Mouse (Mus musculus): ENCODE measurements around the gene Mylip.

Gene Mylip

DNA sequence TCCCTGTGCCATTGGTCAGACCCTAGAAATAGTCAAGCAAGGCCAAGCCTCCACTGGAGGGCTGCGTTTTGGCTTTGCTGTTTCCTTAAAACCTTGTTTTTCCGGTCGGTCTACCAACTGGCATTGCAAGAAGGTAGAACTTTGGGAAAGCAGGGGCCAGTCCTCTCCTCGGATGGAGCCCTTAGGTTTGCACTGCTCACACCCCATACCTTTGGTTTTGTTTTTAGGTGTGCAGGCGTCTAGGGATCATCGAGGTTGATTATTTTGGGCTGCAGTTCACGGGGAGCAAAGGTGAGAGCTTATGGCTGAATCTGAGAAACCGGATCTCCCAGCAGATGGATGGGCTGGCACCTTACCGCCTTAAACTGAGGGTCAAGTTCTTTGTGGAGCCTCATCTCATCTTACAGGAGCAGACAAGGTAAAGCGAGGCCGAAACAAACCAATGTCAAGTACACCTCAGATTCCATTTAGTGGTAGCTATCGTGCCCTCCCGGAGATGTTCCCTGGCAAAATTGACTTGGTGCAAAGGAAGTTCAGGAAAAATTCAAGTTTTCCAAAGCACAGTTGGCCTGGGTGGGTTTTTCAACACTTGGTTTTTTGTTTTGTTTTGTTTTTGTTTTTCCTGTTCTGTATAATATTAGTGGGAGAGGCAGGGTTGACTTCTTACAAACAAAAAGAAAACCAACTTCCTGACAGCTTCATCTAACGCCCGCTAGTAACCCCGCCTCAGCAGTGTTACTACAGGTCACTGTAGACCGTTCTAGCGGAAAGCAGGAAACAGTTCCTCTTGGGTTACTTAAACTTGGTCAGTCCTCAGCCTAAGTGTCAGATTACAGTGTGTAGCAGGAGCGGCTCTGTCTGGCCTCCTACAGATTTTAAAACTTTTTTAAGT, 1.7 kb downstream of the Mylip start:
- no peak for DNase-seq (ENCODE audit: low spot score)

DNA sequence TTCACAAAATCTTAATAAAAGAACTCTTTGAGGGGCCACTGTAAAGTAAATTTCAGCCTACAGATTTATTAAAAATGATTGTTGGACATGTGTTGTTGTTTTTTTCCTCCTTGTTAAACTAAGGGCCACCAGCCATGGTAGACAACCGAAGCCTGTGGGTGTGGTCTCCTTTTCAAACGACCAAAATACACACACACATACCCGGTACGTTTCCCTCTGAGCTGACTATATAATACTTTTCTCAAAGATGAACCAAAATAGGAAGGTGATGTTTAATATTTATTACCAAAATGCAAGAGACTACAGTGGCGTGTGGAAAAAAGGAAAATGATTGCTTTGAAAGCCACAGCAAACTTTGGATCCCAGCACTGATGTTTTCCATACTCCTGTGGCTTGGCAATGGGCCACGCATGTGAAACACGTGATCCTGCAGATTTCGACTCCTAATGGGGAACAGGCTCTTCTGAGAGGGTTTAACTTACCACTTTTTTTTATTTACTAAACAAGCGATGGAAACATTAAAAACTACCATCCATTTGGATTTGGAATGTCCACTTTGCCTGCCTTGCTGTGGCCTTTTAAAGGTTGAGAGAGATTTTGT, 2.4 kb downstream of the Mylip start:
- no peak for DNase-seq (ENCODE audit: low spot score)

DNA sequence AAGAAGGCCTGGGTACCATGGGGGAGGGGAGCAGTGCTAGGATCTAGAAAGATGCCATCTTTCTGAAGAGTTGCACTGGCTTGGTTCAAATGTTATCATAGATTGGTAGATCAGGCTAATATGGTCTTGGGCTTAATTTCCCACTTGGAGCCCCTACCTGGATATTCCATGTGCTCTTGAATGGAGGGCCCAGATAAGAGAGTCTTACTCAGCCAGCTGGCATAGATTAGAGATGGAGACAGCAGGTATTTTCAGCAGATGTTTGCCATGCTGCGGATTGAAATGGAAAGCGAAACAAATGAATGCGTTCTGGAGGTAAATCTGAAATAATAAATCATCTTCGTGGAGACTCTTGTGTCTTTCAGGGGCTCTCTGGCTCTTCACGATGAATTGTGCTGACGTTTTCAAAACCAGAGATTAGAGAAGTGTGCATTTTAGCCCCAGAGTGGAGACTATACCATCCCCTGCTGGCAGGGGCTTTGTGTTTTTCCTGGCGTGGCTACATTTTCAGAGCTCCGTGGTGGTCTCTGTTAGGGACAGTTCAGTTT, 4.8 kb downstream of the Mylip start:
- no peak for DNase-seq (ENCODE audit: low spot score)

DNA sequence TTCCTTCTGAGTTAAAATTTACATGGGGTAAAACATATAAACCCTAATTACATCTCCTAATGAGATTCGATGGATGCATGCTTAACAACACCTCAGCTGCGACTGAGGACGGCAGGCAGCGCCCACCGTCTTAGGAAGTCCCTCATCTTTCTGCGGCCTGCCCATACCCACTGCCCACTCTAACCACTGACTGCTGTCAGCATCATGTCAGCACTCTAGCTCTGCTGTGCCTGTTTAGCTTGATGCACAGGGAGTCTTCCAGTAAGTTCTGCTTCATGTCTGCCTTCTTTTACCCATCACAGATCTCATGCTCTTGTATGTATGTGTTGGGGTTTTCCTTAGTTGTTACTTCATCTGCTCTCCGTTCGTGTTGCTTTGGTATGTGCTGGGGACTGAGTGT, 7.2 kb downstream of the Mylip start:
- no peak for DNase-seq (ENCODE audit: low spot score)

DNA sequence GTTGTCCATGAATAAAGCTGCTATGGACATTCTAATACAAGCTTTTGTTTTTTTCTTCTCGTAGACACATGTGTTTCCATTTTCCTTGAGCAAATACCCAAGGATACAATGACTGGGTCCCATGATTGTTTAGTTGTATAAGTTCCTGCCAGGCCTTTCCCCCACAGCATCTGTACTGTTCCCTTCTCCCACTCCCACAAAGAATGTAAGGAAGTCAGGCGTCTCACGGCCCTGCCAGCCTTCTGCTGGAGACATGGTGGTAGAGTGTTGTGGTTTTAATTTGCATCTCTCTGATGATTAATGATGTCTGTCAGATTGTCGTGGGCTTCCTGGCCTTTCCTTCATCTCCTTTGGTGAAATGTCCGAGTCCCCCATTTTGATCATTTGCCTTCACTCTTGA, 7.7 kb downstream of the Mylip start:
- no peak for DNase-seq (ENCODE audit: low spot score)

DNA sequence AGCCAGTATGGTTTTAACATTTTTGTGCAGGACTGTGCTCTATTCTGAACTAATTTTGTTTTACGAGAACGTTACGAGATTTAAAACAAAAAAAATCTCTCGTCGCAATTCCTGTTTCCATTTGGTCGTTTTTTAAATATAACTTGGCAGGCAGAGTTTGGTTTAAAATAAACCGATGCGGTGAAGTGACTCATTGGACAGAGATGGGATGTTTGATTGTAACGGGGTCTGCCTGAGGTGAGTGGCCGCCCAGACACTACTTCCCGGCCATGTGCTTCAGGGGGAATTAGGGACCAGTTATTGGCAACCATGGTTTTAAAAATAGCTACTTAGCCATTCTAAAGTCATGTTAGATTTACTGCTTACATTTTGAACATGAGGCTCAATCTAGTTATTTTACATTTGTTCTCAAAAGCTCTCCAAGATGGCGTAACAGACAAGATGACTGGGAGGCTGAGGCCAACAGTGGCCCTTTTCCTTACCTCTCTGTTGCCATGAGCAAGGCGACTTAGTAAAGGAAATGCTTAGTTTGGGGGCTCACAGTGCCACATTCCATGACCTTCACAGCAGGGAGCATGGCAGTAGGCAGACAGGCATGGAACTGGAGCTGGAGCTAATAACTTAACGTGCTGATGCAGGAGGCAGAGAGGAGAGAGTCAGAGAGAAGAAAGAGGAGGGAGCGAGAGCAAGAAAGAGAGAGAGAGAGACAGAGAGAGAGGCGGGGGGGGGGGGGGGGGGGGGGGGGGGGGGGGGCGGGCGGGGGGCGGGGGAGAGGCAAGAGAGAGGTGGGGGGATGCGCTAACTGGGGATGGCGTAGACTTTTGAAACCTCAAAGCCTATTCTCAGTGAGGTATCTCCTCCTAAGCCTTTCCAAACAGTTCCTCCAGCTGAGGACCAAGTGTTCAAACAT, 8.6 kb downstream of the Mylip start:
- DNase-seq (ENCODE audit: low spot score) = no peak

DNA sequence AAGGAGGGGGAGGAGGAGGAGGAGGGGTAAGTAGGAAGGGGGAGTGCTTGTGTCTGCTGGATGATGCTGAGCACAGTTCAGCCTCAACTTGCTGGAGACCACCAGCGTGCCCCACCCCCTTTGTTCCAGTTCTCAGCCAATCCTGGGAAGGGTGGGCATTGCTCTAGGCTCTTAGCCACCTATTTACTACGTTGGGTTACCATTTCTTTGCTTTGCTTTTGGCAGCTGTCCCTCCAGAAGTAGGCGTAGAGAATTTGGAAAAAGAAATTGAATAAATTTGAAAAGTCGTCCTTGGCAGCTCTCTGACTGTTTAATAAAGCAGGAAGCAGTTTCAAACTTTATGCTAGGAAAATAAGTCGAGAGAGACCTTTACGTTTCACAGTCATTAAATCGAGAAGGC, 11.2 kb downstream of the Mylip start:
- DNase-seq (ENCODE audit: low spot score) = no peak

DNA sequence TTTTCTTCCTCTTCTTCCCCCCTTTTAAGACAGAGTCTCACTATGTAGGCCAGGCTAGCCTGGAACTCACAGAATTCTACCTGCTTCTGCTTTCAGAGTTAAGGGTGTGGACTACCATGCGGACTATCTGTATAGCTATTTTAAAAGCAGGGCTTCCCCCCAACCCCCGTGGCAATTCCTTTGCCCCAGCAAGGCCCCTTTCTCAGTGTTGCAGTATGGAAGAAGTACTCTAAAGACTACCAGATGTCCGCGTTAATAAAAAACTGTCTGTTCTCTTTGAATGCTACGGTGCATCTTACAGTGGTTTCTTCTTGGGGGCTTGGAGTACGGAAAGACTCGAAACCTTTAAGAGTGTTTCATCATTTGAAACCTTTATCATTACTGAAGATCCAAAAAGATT, 12.3 kb downstream of the Mylip start:
- DNase-seq (ENCODE audit: low spot score) = no peak

DNA sequence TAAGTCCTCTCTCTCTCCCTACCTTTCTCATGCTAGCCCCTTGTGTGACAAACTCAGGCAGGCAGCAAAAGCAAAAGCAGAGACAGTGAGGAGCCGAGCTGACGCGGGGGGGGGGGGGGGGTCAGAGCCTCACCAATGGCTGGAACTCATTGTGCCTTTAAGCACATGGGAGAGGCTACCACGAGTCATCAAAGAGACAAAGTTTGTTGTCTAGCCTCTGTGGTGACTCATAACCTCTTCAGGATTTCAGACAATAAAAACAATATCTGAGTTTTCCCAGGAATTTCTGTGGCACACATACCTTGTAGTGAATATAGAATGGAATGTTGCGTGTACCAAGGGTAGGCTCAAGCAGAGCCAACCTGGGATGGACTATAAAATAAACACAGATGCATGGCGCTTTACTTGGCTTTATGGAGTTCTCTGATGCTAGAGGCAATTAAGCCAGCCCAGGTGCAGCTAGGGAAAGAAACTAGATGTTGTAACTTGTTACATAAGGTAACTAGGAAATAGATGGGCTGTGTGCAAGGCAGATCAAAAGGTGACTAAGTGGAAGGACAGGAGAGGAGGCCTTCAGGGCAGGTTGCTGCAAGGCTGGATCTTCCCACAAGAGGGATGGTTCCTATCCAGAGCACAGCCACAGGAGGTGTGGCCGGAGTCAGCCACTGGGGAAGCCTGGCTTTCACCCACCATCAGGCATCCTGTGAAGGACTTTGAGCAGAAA, 12.9 kb downstream of the Mylip start:
- no peak for DNase-seq (ENCODE audit: low spot score)

DNA sequence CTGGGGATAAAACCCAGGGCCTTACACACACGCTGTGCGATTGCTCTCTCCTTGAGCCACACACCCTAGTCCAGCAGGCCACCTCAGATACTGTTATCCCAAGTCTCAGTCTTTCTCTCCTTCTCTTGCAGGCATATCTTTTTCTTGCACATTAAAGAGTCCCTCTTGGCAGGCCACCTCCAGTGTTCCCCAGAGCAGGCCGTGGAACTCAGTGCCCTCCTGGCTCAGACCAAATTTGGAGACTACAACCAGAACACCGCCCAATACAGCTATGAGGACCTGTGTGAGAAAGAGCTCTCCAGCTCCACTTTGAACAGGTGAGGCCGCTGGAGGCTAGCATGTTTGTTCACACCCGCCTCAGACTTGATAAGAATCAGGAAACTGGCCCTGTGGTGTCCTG, 14.7 kb downstream of the Mylip start:
- DNase-seq (ENCODE audit: low spot score) = no peak

DNA sequence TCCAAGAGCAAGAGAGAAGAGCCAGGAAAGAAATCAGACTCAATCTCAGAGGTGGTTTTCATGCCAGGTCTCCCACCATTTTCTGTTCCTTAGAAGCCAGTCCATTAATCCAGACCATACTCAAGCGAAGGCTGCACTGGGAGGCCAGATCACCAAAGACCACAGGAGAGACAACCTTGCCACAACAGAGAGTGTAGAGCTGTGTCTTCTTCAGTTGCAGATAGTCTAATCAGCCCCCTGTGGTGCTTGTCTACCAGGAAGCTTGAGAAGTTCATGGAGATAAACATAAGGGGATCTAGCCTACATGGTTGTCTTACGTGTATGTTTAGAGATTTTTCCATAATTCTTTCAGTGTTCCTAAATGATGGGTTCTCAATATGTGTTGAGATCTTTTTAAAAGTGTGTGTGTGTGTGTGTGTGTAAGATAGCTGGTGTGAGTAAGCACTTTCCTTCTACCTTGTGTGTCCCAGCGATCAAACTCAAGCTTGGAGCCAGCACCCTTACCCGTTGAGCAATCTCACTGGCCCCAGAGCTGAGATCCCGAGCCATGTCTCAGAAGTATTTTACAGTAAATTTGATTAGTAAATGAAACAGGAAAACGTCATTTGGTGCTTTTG, 15.8 kb downstream of the Mylip start:
- DNase-seq (ENCODE audit: low spot score) = no peak

DNA sequence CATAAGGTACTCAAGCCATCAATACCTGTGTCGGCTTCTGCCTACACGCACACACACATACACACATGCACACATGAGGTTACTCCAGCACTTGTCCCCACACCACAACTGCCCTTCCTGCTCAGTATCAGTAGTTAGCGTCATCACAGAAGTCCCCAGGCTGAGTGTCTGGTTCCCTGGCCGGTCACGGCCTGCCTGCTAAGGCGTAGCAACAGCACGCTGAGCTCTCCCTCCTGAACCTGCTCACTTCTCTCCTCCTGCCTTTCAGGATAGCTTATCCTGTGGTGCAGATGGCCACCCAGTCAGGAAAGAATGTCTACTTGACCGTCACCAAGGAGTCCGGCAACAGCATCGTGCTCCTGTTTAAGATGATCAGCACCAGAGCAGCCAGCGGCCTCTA, 16.7 kb downstream of the Mylip start:
- no peak for DNase-seq (ENCODE audit: low spot score)

DNA sequence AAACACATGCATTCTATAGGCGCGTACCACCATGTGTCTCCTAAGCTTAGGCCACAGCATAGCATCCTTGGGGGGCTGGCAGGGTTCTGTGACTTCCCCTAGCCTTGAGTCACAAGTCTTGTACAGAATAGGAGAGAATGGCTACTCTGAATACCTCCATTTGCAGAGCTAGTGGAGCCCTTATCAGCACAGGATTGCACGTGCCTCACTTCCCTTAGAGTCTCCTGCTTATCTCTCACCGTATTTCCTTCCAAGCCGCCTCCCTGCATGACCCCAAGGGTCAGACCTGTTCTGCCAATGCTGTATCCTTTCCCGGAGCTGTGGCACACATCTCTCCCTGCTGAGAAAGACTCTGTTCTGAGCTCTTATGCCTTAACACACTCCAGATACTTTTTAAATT, 17.2 kb downstream of the Mylip start:
- no peak for DNase-seq (ENCODE audit: low spot score)

DNA sequence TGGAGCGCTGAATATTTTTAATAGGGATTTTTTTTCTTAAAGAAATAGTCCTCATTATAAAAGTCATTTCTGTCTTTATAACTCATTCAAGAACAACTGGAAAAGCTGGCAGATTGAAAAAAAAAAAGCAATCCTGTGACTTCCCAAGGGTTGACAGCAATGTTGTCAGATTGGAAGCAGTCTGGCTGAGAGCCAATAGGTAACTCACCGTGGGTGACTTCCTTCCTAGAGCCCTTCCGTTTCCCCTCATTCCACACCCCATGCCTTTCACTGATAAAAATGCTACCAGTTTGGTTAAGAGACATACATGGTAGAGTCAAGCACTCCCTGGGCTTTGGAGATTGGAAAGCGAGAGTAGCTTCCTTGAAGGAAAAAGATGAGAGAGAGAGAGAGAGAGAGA, 21.4 kb downstream of the Mylip start:
- DNase-seq (ENCODE audit: low spot score) = no peak

DNA sequence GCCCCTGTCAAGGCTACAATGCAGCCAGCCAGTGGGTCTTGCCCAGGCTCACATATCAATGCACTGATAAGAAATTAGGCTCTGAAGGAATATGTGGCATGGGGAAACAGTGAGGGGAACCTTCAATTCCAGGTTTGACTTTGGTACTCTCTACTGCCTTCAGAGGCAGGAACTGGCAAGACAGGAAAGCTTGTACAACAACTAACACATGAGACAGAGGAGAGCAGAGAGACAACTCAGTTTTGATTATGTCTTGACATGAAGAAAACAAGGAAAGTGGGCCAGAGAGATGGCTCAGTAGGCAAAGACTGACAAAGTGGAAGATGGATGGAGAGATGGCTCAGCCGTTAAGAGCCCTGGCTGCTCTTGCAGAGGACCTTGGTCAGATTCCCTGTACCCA, 23.5 kb downstream of the Mylip start:
- no peak for DNase-seq (ENCODE audit: low spot score)

DNA sequence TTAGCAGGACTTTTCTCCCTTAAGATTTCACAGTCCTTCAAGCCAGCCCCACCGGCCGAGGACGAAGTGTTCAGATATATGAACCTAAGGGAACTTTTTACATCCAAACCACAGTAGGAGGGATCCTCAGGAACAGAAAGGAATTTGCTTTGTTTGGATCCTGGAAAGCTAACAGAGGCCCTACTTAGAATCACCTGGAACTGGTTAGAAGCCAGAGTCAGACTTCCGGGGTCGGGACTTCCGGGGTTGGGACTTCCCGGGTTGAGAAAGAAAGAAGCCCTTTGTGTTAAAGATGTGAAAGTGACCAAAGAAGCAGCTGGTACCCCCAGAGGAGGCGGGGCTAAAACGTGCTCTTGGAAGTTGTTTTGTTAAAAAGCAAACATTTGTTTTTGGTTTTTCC, 24.5 kb downstream of the Mylip start:
- no peak for DNase-seq (ENCODE audit: low spot score)

DNA sequence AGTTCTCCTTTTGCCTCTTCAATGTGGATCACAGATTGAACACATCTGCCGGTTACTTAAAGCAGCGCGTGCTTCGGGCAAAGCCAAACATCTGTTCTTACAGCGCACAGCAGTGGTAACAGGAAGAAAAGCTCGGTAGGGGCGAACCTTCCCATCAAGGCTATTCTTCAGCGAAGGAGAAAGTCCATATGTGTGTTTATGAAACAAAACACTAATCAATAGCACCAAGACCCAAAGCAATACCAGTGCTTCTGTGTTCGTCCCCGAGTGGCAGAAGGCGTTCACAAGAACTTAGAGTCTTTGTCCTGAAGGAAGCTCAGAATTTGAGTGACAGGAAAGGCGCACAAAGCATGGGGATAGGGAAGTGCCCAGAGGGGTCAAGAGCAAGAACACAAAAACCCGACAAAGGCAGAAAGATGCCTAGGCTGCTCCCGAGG, 27.1 kb downstream of the Mylip start:
- no peak for DNase-seq (ENCODE audit: low spot score)

DNA sequence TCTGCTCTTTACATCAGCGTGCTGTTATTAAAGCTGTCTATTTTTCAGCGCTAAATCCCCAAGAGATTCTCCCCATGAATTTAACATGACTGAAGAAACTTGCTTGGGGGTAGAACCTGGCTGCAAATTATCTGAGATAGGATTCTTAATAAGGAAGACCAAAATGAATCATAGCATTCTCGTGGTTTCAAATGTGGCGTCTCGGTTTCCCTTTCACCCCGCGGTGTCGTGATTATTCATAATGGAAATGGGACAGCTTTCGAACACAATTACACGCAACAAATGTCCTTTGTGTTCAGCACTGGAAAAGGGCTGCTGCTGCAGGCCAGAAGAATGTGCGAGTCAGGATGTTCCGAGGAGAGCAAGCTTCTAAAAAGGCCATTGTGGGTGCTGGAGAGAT, 29.4 kb downstream of the Mylip start:
- no peak for DNase-seq (ENCODE audit: low spot score)

DNA sequence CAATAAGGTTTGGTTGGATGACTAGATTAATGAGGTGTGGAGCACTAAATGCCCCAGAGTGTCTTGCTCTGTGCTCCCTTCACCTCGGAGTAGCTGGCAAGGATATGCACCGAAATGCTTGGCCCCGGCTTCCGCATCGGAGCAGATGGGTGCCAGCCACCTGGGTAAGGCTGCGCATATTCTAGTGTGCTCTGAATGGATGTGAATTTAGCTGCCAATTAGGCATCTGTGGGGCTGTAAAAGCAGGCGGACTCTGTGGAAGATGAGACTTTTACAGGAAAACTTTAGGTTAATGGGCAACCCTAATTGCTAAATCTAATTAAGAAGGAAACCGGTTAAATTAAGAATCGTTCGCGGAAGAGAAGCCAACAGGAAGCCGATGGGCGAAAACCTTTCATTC, 32.7 kb downstream of the Mylip start:
- no peak for DNase-seq (ENCODE audit: low spot score)

DNA sequence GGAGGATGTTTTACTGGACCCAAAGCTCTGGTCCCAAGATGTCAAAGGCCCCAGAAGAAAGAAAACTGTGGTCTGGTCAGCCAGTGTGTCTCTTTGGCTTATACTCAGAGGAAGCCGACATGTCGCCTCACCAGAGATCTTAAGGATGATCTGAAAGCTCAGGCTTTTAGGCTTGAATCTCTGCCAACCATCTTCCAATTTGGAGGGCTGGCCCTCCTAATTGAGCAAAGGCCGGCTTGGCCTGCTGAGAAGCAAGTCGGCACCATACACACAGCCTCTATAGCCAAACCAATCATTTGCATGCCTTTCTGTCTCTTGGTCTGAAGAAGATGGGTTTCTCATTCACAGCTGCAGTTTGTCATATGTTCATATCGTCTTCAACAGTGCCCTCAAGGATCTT, 33.2 kb downstream of the Mylip start:
- DNase-seq (ENCODE audit: low spot score) = no peak

DNA sequence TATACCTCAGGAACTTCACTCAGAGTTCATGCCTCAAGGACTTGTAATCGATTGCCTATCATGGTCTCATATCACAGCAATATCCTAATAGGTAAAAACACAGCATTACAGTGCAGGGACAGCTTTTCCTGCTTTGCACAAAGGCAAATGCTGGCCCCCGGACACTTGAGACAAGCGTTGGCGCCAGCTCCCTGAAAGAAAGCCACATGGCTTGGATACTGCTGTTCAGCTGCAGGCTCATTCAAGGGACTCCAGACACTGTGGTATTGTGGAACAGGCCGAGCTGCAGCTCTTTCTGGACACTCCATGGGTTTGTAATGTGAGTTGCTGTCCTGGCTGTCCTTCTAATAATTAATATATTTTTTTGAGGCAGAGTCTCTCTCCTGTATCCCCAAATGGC, 34.4 kb downstream of the Mylip start:
- no peak for DNase-seq (ENCODE audit: low spot score)
